Mouse (Mus musculus) CH12.LX (cell line): Measurements from ENCODE around the gene Slc30a1.

Experiments used
- CHD2 ChIP-seq: IDR thresholded peaks from 2 replicates; pipeline ENCODE4 v1.6.1; 2011; ENCODE audit warnings: low read length, improper control_type of control experiment
- CTCF ChIP-seq, 2 experiments: IDR thresholded peaks in 1 of 2; conservative IDR thresholded peaks in 1 of 2; 2 replicates each; pipeline ENCODE4 v1.5.1; 2011 to 2012; ENCODE audit warnings: low read depth in 2 of 2, low read length in 2 of 2, improper control_type of control experiment in 1 of 2, inconsistent platforms in 1 of 2, mild to moderate bottlenecking in 1 of 2, moderate library complexity in 1 of 2
- GABPA ChIP-seq: IDR thresholded peaks from 2 replicates; pipeline ENCODE4 v1.6.1; 2012; ENCODE audit warnings: low read depth, low read length, improper control_type of control experiment, inconsistent platforms; ENCODE audit not compliant: insufficient replicate concordance
- MAX ChIP-seq: IDR thresholded peaks from 2 replicates; pipeline ENCODE4 v1.6.1; 2011; ENCODE audit warnings: low read length, improper control_type of control experiment
- MEF2A ChIP-seq: IDR thresholded peaks from 2 replicates; pipeline ENCODE4 v1.6.1; 2014; ENCODE audit warnings: low read depth, mild to moderate bottlenecking, inconsistent platforms, low read length, improper control_type of control experiment, borderline replicate concordance
- POLR2A ChIP-seq: IDR thresholded peaks from 2 replicates; pipeline ENCODE4 v1.6.1; 2011; ENCODE audit warnings: low read depth, mild to moderate bottlenecking, improper control_type of control experiment, low read length
- POLR2AphosphoS2 ChIP-seq: IDR thresholded peaks from 2 replicates; pipeline ENCODE4 v1.6.1; 2011; ENCODE audit warnings: low read depth, low read length, improper control_type of control experiment
- RAD21 ChIP-seq: IDR thresholded peaks from 2 replicates; pipeline ENCODE4 v1.6.1; 2011; ENCODE audit warnings: low read depth, mild to moderate bottlenecking, low read length, improper control_type of control experiment, moderate library complexity
- ZC3H11A ChIP-seq: IDR thresholded peaks from 2 replicates; pipeline ENCODE4 v1.6.1; 2012; ENCODE audit warnings: low read depth, mild to moderate bottlenecking, inconsistent platforms, low read length, improper control_type of control experiment
- ZKSCAN1 ChIP-seq: IDR thresholded peaks from 2 replicates; pipeline ENCODE4 v1.6.1; 2012; ENCODE audit warnings: low read depth, inconsistent platforms, low read length, improper control_type of control experiment, borderline replicate concordance

- no peak for TF ChIP-seq POLR2AphosphoS2
- TF ChIP-seq POLR2A = no peak
- no peak for TF ChIP-seq CTCF (conservative IDR thresholded peaks at IDR 0.05 in 1 of 2, IDR thresholded peaks at IDR 0.05 in 1 of 2; ENCODE audit: low read depth in 2 of 2, low read length in 2 of 2)
- no peak for TF ChIP-seq MAX
- TF ChIP-seq MEF2A = no peak
- TF ChIP-seq RAD21 = no peak
- no peak for TF ChIP-seq ZC3H11A
- TF ChIP-seq CHD2 = no peak
- TF ChIP-seq ZKSCAN1 = no peak
- no peak for TF ChIP-seq GABPA
Measured at GRCm38 (mm10) chr1:191856886-191857651, 49.5 kb upstream of the Slc30a1 start.
